Mouse (Mus musculus) embryonic stem cell, embryonic (primary cell): ENCODE measurements at regions not wholly inside any gene's neighbourhood (a gene's known extent, or its start where the extent isn't known, plus 50 kb on each side); places are given as distances from the start of the nearest gene placed in this dataset.

Experiments
- CTCF ChIA-PET, 4 experiments: fragments of 300-600 bp in 2 of 4; fragments of 350-600 bp in 2 of 4; sonication (Branson Sonifier 250); formaldehyde crosslinking; loops; one replicate each; lab custom pipeline; 2022; ENCODE audit warnings: inconsistent platforms in 2 of 4; lab: Charles Lee
- POLR2A ChIA-PET, 4 experiments: fragments of 300-600 bp in 2 of 4; fragments of 350-600 bp in 2 of 4; sonication (Branson Sonifier 250); formaldehyde crosslinking; loops; one replicate each; lab custom pipeline; 2022; ENCODE audit warnings: antibody characterized with exemption in 4 of 4, inconsistent platforms in 1 of 4; lab: Charles Lee

- CTCF ChIA-PET: no interaction called here
- POLR2A ChIA-PET: no interaction called here
These were observed 276.8 kb upstream of the Actbl2 start for GRCm38 (mm10) chr13:110978022-110978421.

GRCm38 (mm10) chr13:110990677-110991076, 264.1 kb upstream of the Actbl2 start:
- ChIA-PET POLR2A (no interaction called here), CTCF (no interaction called here)

- CTCF ChIA-PET: no interaction called here
- POLR2A ChIA-PET: no interaction called here
These were observed 263.7 kb upstream of the Actbl2 start for GRCm38 (mm10) chr13:110991121-110991520.

GRCm38 (mm10) chr13:110994596-110994995, 260.2 kb upstream of the Actbl2 start:
- CTCF ChIA-PET: no interaction called here
- POLR2A ChIA-PET: no interaction called here

GRCm38 (mm10) chr13:111002670-111003069, 252.1 kb upstream of the Actbl2 start:
- CTCF ChIA-PET: interaction anchor here in 1 of 4 experiments (0.7 kb wide), 1 partner anchor 420 kb away, joined by 3 read pairs; no protein-coding TSS in a partner anchor
- POLR2A ChIA-PET: interaction anchor here in 1 of 4 experiments (0.7 kb wide), 1 partner anchor 27 kb away, joined by 5 read pairs; no protein-coding TSS in a partner anchor

- ChIA-PET POLR2A (no interaction called here), CTCF (no interaction called here)
These were observed 240.7 kb upstream of the Actbl2 start for GRCm38 (mm10) chr13:111014142-111014541.

GRCm38 (mm10) chr13:111030111-111030510, 224.7 kb upstream of the Actbl2 start:
- POLR2A ChIA-PET: no interaction called here
- CTCF ChIA-PET: no interaction called here

- ChIA-PET CTCF (no interaction called here), POLR2A (no interaction called here)
These were observed 223.2 kb upstream of the Actbl2 start for GRCm38 (mm10) chr13:111031633-111032032.

- ChIA-PET POLR2A (no interaction called here), CTCF (no interaction called here)
These were observed 211.2 kb upstream of the Actbl2 start for GRCm38 (mm10) chr13:111043637-111044036.

GRCm38 (mm10) chr13:111044328-111045002, 210.3 kb upstream of the Actbl2 start:
- POLR2A ChIA-PET: no interaction called here
- CTCF ChIA-PET: no interaction called here

GRCm38 (mm10) chr13:111050097-111050496, 204.7 kb upstream of the Actbl2 start:
- CTCF ChIA-PET: no interaction called here

GRCm38 (mm10) chr13:111055817-111056216, 199.0 kb upstream of the Actbl2 start:
- ChIA-PET CTCF (interaction anchor here in 1 of 4 experiments (0.6 kb wide), 1 partner anchor 783 kb away, joined by 5 read pairs; no protein-coding TSS in a partner anchor), POLR2A (interaction anchor here in 1 of 4 experiments (0.7 kb wide), 1 partner anchor 1604 kb away, joined by 3 read pairs; no protein-coding TSS in a partner anchor)

More at GRCm38 (mm10) chr13:111050097-111050496, 204.7 kb upstream of the Actbl2 start:
- POLR2A ChIA-PET: no interaction called here

- CTCF ChIA-PET: no interaction called here
These were observed 167.1 kb upstream of the Actbl2 start for GRCm38 (mm10) chr13:111087753-111088152.

GRCm38 (mm10) chr13:111096071-111096470, 158.7 kb upstream of the Actbl2 start:
- POLR2A ChIA-PET: no interaction called here

More at GRCm38 (mm10) chr13:111087753-111088152, 167.1 kb upstream of the Actbl2 start:
- POLR2A ChIA-PET: no interaction called here

GRCm38 (mm10) chr13:111097336-111097735, 157.5 kb upstream of the Actbl2 start:
- ChIA-PET POLR2A (interaction anchor here in 1 of 4 experiments (0.6 kb wide), 1 partner anchor 101 kb away, joined by 3 read pairs; no protein-coding TSS in a partner anchor), CTCF (no interaction called here)

More at GRCm38 (mm10) chr13:111096071-111096470, 158.7 kb upstream of the Actbl2 start:
- CTCF ChIA-PET: interaction anchor here in 1 of 4 experiments (0.6 kb wide), 1 partner anchor 129 kb away, joined by 3 read pairs; no protein-coding TSS in a partner anchor

GRCm38 (mm10) chr13:111098738-111099137, 156.1 kb upstream of the Actbl2 start:
- POLR2A ChIA-PET: no interaction called here

GRCm38 (mm10) chr13:111099252-111099651, 155.6 kb upstream of the Actbl2 start:
- CTCF ChIA-PET: no interaction called here

More at GRCm38 (mm10) chr13:111098738-111099137, 156.1 kb upstream of the Actbl2 start:
- CTCF ChIA-PET: no interaction called here

GRCm38 (mm10) chr13:111100448-111100847, 154.4 kb upstream of the Actbl2 start:
- ChIA-PET CTCF (interaction anchor here in 1 of 4 experiments (0.7 kb wide), 1 partner anchor 682 kb away, joined by 3 read pairs; no protein-coding TSS in a partner anchor), POLR2A (no interaction called here)

More at GRCm38 (mm10) chr13:111099252-111099651, 155.6 kb upstream of the Actbl2 start:
- POLR2A ChIA-PET: no interaction called here

GRCm38 (mm10) chr13:111104567-111105219, 150.1 kb upstream of the Actbl2 start:
- CTCF ChIA-PET: no interaction called here
- POLR2A ChIA-PET: no interaction called here

- ChIA-PET POLR2A (no interaction called here), CTCF (no interaction called here)
These were observed 123.7 kb upstream of the Actbl2 start for GRCm38 (mm10) chr13:111131108-111131507.
